Mouse (Mus musculus) G1E (cell line): ENCODE results near the gene Cdk17.

Source experiments
- CTCF ChIP-seq: IDR thresholded peaks from 2 replicates; pipeline ENCODE4 v1.5.1; 2012; ENCODE audit warnings: low read depth, low read length, inconsistent platforms, mixed read lengths
- GATA1 ChIP-seq: IDR thresholded peaks from 2 replicates; pipeline ENCODE4 v1.6.1; 2012; ENCODE audit warnings: borderline replicate concordance, low read length, inconsistent platforms, mixed read lengths

DNA sequence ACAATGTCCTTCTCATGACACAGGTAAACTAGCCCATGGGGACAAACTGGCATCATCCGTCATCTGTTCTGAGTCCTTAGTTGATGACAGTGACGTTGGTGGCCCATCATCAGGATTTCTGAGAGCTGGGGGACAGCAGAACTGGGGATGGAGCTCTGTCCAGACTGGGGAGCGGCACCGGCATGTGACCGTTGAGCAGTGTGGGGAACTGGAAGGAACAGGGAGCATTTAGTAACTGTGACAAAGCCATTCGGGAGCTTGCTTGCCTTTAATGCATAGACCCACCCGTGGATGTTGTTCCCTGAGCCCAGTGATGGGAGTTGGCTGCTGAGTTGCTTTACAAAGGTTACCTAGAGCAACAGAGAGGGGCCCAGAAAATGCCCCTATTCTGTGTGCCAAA is 89.2 kb downstream of the Cdk17 start:
- TF ChIP-seq CTCF (no peak), GATA1 (no peak)
